Mouse (Mus musculus) adrenal gland, adult (tissue): ENCODE results near the gene Fbxo21.

Source experiments
- DNase-seq, 2 experiments: peaks; one replicate each; pipeline ENCODE4 v3.0.0; 2022 to 2023; ENCODE audit warnings: low spot score in 1 of 2; ENCODE audit not compliant: inconsistent age in 2 of 2

Fbxo21 gene

GRCm38 (mm10) chr5:117976657-117977500 is at the start of gene Fbxo21:
Gene Fbxo21 (plus strand): TSS chr5:117976730.
- DNase-seq: peak; percentile 98 to 99

GRCm38 (mm10) chr5:117928553-117928952 is 48.0 kb upstream of the Fbxo21 start:
- no peak for DNase-seq

- DNase-seq: no peak
These were observed 44.3 kb upstream of the Fbxo21 start for GRCm38 (mm10) chr5:117932222-117932621.

- peak; percentile 81 to 93 for DNase-seq
These were observed 43.7 kb upstream of the Fbxo21 start for GRCm38 (mm10) chr5:117932862-117933261.

- no peak for DNase-seq
These were observed 40.2 kb upstream of the Fbxo21 start for GRCm38 (mm10) chr5:117936346-117936745.

- DNase-seq: no peak
These were observed 39.3 kb upstream of the Fbxo21 start for GRCm38 (mm10) chr5:117937186-117937585.

- peak; percentile 72 to 90 for DNase-seq
These were observed 38.3 kb upstream of the Fbxo21 start for GRCm38 (mm10) chr5:117938182-117938581.

GRCm38 (mm10) chr5:117939402-117939801 is 37.1 kb upstream of the Fbxo21 start:
- no peak for DNase-seq

- DNase-seq: no peak
These were observed 35.0 kb upstream of the Fbxo21 start for GRCm38 (mm10) chr5:117941552-117941951.

GRCm38 (mm10) chr5:117946605-117947004 is 29.9 kb upstream of the Fbxo21 start:
- DNase-seq: peak; percentile 42 to 80

GRCm38 (mm10) chr5:117949393-117949792 is 27.1 kb upstream of the Fbxo21 start:
- DNase-seq: no peak

GRCm38 (mm10) chr5:117953893-117954292 is 22.6 kb upstream of the Fbxo21 start:
- DNase-seq: no peak

- DNase-seq: no peak
These were observed 22.1 kb upstream of the Fbxo21 start for GRCm38 (mm10) chr5:117954429-117954828.

GRCm38 (mm10) chr5:117955675-117956420 is 20.7 kb upstream of the Fbxo21 start:
- peak in 1 of 2 experiments; percentile 77 for DNase-seq

GRCm38 (mm10) chr5:117964750-117965149 is 11.8 kb upstream of the Fbxo21 start:
- peak in 1 of 2 experiments; percentile 46 for DNase-seq

GRCm38 (mm10) chr5:117966956-117967355 is 9.6 kb upstream of the Fbxo21 start:
- DNase-seq: no peak

- DNase-seq: peak in 1 of 2 experiments; percentile 40
These were observed 8.9 kb upstream of the Fbxo21 start for GRCm38 (mm10) chr5:117967659-117968069.

GRCm38 (mm10) chr5:117969681-117970427 is 6.7 kb upstream of the Fbxo21 start:
- no peak for DNase-seq

- DNase-seq: no peak
These were observed 270 bp upstream of the Fbxo21 start for GRCm38 (mm10) chr5:117976263-117976656.

GRCm38 (mm10) chr5:117977501-117978158 is 1.1 kb downstream of the Fbxo21 start:
- peak in 1 of 2 experiments; percentile 51 for DNase-seq
